Mouse (Mus musculus) gastrocnemius, adult 8-10 months (tissue): ENCODE measurements around the gene Pmepa1. TPM values are rescaled to one million over a fixed set of nuclear protein-coding genes. Genes with fewer than 3 reads are reported as not detected.

Source experiments
- DNase-seq, 2 experiments: peaks; one replicate each; pipeline ENCODE4 v3.0.0; 2022; ENCODE audit warnings: low spot score in 2 of 2
- total RNA-seq, 4 experiments: library from RNA; stranded (reverse); gene quantifications; 2 replicates each; pipeline ENCODE4 v1.2.4; 2022

Gene Pmepa1
- total RNA-seq, 4 experiments from 2014 or later: 10.8 to 23.7 (median 18.9) TPM

GRCm38 (mm10) chr2:173226792-173227191 is 49.5 kb downstream of the Pmepa1 start:
- no peak for DNase-seq

- no peak for DNase-seq
These were observed 50.4 kb downstream of the Pmepa1 start for GRCm38 (mm10) chr2:173225906-173226305.

DNA sequence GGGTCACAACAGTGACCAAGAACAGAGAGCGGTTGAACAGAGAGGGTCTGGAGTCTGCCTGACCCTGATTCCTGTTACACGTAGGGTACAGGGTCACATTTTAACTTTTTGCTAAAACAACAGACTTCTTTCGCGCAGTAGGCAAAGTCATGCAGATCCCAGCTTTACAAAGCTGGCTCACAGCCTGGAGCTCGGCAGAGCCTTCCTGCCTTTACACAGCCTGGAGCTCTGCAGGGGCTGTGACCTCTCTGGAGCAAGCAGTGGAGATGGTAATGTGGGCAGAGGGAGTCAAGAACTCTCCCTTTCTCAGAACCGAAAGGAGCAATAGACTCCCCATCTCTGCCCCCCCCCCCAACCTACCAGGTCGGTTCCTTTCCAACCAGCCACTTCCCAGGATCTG is 51.5 kb downstream of the Pmepa1 start:
- no peak for DNase-seq

GRCm38 (mm10) chr2:173224097-173224496 is 52.2 kb downstream of the Pmepa1 start:
- no peak for DNase-seq

GRCm38 (mm10) chr2:173223496-173223895 is 52.8 kb downstream of the Pmepa1 start:
- no peak for DNase-seq

- DNase-seq: no peak
These were observed 55.6 kb downstream of the Pmepa1 start for GRCm38 (mm10) chr2:173220754-173221153.

GRCm38 (mm10) chr2:173219256-173219954 is 56.9 kb downstream of the Pmepa1 start:
- DNase-seq: peak in 1 of 2 experiments; percentile 5

GRCm38 (mm10) chr2:173218416-173219141 is 57.8 kb downstream of the Pmepa1 start, which contains the start of gene Zbp1:
Gene Zbp1 (minus strand): TSS chr2:173218923.
- peak in 1 of 2 experiments; percentile 3 for DNase-seq

DNA sequence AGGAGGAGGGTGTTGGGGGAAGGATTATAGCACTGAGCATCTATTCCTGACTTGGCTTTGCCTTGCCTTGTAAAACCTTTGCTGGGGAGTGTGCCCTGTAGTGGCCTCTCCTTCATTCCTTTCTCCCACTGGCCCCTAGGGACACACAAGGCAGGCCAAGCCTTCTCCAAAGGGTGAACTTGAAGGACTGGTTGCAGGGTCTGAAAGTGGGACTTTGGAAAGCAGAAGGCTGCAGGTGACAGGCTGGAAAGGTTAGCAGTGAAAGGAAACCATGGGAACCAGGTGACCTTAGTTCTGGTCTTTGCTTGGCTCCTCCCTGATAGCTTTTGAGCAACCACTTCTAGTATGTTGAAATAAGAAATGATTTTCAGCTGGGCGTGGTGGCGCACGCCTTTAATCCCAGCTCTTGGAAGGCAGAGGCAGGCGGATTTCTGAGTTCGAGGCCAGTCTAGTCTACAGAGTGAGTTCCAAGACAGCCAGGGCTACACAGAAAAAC is 58.5 kb downstream of the Pmepa1 start:
- peak in 1 of 2 experiments; percentile 2 for DNase-seq

- DNase-seq: no peak
These were observed 59.1 kb downstream of the Pmepa1 start for GRCm38 (mm10) chr2:173217246-173217645.

DNA sequence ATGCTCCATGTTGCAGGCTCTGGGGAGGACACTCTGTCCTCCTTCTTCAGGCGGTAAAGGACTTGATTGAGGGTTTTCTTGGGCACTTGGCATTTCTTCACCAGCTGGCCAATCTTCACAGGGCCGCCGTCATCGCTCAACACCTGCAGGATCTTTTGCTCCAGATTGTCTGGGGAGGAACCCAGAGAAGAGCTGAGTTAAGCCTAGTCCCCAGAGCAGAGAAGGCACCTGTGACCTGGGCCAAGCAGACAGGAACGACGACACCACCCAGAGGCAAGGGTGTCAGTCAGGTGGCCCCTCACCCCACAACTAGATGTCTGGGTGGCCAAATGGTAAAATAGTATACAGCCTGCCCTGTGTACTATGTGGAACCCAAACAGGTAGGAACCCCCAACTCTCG is 59.5 kb downstream of the Pmepa1 start:
- DNase-seq: peak in 1 of 2 experiments; percentile 1

DNA sequence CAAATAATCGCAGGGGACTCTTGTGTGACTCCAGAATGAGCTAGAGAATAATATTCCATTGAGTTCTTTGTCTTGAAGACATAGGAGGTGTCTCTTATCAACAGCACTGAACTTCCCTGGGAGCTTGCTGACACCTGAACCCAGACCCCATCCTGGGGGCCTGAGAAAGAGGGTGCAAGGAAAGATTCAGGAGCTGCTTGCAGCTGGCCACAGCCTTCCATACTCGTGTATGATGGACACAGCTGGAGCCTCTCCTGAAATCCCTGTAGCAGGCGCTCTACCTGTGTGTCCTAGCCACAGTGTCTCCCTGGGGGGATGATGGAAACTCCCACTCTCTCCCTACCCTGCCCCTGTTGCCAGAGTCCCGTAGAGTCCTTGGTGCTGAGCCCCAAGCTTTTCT is 64.1 kb downstream of the Pmepa1 start:
- DNase-seq: no peak

- no peak for DNase-seq
These were observed 67.1 kb downstream of the Pmepa1 start for GRCm38 (mm10) chr2:173209091-173209815.

DNA sequence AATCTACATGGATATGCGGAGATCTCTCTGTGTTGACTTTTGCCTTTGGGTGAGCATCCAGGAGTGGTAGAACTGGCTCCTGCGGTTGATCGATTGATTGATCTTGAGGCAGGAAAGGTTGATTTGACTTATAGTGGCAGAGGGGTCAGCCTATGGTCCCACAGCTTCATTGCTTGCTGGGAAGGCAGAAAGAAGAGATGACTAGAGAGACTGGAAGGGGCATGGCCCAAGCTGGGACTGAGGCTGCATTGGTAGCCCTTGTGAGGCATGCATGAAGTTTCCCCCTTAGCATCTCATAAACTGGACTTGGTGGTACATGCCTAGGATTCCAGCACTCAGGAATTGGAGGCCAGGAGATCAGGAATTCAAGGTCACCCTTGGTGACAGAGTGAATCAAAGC is 69.3 kb downstream of the Pmepa1 start:
- DNase-seq: no peak

- DNase-seq: no peak
These were observed 70.7 kb downstream of the Pmepa1 start for GRCm38 (mm10) chr2:173205563-173206099.

DNA sequence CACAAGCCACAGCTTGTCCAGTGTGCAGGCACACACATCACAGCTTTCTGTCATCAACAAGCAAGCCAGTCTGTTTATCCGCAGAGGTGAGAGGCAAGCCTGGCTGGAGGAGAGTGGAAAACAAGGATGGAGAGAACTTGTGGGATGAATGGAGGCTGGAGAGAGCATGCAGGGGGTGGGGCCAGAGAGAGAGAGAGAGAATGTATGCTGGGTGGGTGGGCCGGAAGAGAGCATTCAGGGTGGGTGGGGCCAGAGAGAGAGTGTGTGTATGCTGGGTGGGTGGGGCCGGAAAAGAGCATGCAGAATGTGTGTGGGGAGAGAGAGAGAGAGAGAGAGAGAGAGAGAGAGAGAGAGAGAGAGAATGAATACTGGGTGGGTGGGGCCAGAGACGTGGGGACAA is 71.7 kb downstream of the Pmepa1 start:
- DNase-seq: no peak

- no peak for DNase-seq
These were observed 72.6 kb downstream of the Pmepa1 start for GRCm38 (mm10) chr2:173203726-173204125.

DNA sequence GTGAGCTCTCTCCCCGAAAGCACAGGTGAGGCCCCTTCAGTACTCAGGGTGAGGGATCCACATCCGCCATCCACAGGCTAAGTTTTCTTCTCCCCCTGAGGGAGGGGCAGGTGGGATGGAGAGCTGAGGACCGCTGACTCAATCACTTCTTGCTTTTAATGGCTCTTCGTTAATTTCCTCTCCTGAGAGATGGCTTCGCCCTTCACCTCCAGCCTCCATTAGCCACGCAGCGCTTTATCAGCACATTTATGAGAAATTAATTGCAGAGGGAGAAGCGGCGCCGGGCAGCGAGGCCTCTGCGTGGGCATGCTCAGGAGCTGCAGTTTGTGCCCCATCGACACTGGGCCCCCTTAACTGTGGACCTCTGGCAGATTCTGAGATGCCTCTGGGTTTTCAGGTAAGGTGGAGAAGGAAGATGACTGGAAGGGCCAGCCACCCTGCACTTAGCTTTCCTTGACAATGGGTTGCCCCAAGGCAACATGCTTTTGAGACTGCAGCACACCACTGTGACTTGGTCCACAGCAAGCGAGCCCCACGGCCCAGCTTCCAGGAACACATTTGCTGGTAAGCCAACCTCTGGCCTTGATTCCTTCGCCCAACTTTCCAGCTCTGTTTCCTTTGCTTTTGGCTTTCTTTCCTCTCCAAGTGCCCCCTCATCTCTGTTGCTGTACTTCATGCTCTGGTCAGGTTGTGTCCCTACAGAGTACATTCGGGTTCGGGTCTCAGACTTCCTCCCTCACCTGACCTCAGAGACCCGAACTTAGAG is 73.2 kb downstream of the Pmepa1 start:
- DNase-seq: no peak

GRCm38 (mm10) chr2:173194796-173195195 is 81.5 kb downstream of the Pmepa1 start:
- DNase-seq: no peak

GRCm38 (mm10) chr2:173187182-173187855 is 89.0 kb downstream of the Pmepa1 start:
- DNase-seq: no peak
